Mouse (Mus musculus): ENCODE measurements around the gene Gopc.
A peak's percentile ranks its signal among the peaks of the same experiment; 100 is the strongest.

GRCm38 (mm10) chr10:52381845-52382591 lies at the start of gene Gopc:
- TF ChIP-seq CTCF (conservative IDR thresholded peaks at IDR 0.05; ENCODE audit: insufficient read depth, insufficient read length, low read depth, low read length) (no peak), POLR2A (IDR thresholded peaks at IDR 0.05; ENCODE audit: low read depth, low read length) (peak; percentile 56)
